Mouse (Mus musculus) 416B (cell line): Measurements from ENCODE around the gene Chrnb1.

ENCODE experiments used
- DNase-seq: peaks from one replicate; pipeline ENCODE4 v3.0.0; 2011; ENCODE audit warnings: low read depth

Chrnb1 gene

DNA sequence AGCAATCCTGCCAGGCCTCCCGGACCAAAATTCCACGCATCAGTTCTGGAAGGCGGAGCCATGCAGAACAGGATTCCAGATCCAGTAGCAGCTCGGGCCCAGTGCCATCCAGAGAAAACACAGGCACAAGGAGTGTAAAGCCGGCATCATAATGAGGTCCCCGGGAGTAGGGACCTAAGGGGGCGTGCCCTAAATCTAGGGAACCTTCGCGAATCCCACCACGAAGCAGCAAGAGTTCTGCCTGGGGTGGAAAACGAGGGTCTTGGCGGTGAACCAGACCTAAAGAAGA, 8.9 kb upstream of the Chrnb1 start:
- DNase-seq, result no peak

- peak; percentile 52 for DNase-seq
These were observed 8.3 kb upstream of the Chrnb1 start for GRCm38 (mm10) chr11:69803786-69804651.

DNA sequence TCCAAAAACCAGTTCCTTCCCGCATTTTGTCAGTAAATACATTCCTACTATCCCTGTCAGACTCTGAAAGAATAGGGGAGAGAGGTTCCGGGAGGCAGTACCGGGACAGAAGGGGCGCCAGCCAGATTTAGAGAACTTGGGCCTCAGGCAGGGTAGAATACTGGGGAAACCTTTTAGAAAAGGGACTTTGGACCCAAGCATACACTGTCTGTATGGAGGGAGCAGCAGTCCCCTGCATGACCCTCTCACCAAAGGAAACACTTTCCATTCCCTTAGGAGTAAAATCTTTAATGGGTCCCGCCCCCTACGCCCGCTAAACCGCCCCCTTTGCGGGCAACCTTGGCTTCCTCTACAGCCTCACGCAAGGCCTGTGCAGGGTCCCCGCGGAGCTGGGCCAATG, 7.6 kb upstream of the Chrnb1 start:
- peak; percentile 24 for DNase-seq

- DNase-seq, result peak; percentile 70
These were observed 6.9 kb upstream of the Chrnb1 start for GRCm38 (mm10) chr11:69802648-69803105.

GRCm38 (mm10) chr11:69801379-69801977, 5.7 kb upstream of the Chrnb1 start, which contains the start of gene Fgf11:
Gene Fgf11, minus strand, starts transcription at chr11:69801857.
- no peak for DNase-seq

DNA sequence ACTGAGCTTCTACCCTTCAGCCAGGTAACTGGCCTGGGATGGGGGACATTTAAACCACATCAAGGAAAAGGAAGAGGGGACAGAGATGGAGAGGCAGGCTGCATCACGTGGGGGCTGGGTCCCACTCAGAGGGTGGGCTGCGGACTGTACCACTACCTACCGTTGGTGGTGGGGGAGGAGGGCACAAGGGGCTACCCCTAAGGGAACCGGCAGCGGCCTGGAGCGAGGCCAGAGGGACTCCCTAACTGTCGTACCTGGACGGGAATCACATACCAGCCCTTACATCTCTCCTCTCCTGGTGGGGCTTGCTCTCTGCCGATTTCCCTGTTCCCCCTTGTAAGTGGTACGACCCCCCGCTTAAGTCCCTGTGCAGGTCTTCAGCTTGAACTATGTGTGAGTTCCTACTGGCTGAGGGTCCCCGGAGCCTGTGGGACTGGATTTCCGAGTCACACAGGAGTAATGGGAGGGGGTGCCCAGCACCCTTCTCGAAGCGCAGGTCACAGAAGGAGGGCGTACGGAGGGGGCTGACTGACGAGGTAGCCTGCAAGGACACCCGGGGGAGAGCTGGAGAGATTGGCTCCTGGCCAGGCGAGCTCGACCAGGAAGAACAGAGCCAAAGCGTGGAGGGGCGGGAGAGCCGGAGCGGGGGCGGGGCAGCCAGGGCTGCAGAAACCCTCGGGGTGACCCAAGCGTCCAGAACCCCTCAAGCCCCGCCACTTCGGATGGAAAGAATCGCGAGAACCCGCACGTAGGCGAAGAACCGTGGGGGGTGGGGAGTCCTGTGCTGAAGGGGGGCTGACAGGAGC, 4.9 kb upstream of the Chrnb1 start:
- no peak for DNase-seq

GRCm38 (mm10) chr11:69800138-69800391, 4.3 kb upstream of the Chrnb1 start:
- DNase-seq, result no peak

DNA sequence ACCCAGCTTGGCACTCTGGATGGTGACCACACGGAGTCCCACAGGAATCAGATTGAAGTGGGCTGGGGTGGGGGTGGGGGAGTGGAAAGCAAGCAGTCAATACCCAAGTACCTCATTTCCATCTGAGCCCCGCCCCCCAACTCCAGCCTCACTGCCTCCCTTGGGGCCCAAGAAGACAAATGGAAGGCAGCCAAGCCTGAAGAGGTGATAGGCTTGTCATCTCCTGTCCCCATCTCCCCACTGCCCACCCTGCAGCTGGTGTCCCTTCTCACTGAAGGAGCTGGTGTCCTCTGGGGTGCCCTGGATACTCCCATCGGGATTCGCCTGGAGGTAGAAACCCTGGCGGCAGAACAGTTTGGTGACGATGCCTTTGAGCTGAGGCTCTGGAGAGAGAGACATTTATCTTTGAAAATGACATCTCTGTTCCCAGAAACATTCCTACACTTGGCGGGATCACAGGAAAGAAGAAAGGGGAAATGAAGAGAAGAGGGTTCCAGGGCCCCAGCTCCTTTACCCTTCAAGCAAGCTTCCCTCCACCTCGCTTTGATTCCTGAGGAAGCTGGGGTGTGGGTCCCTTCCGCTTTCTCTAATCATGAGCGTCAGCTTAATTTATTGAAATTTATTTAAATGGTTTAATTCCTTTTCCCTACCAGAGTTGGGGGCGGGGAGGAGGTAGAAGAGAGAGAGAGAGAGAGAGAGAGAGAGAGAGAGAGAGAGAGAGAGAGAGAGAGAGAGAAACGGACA, 3.8 kb upstream of the Chrnb1 start:
- DNase-seq, result no peak

- DNase-seq, result peak; percentile 49
These were observed 2.2 kb upstream of the Chrnb1 start for GRCm38 (mm10) chr11:69797924-69798323.

- no peak for DNase-seq
These were observed 266 bp upstream of the Chrnb1 start for GRCm38 (mm10) chr11:69795983-69796435.

GRCm38 (mm10) chr11:69793429-69793828, 2.3 kb downstream of the Chrnb1 start:
- no peak for DNase-seq

- DNase-seq, result no peak
These were observed 4.3 kb downstream of the Chrnb1 start for GRCm38 (mm10) chr11:69791420-69791819.

DNA sequence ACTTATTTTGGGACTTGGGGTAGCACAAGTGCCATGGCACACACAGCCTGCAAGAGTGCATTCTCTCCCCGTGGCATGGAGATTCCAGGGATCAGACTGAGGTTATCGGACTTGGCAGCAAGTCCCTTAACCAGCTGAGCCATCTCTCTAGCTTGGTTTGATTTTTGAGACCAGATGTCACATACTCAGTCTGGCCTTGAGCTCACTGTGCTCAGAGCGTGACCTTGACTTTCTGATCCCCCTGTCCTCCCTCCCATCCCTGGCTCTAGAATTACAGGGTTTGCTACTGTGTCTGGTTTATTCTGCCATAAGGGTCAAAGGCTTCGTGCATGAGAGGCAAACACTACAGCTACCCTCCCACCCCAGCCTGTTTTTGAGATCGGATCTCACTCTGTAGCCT, 6.3 kb downstream of the Chrnb1 start:
- no peak for DNase-seq

- no peak for DNase-seq
These were observed 8.4 kb downstream of the Chrnb1 start for GRCm38 (mm10) chr11:69787306-69787705.

GRCm38 (mm10) chr11:69784793-69785272, 10.9 kb downstream of the Chrnb1 start:
- DNase-seq, result peak; percentile 21

DNA sequence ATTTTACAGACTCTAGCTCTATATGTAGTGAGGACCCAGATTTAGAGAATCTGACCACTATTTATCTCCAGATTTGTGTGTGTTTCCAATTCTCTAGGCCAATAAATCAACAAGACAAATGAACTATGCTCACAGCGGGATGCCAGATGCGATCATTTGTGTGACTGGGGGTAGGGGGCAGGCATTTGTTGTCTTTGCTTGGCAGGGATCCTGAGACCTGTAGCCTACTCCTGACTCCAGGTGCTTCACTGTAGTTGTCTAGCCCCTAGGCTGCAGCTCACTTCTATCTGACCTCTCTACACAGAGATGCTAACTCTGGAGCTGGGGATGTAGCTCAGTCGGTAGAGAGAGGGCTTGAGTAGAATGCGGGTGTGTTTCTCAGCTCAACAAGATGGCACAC, 13.9 kb downstream of the Chrnb1 start:
- no peak for DNase-seq

DNA sequence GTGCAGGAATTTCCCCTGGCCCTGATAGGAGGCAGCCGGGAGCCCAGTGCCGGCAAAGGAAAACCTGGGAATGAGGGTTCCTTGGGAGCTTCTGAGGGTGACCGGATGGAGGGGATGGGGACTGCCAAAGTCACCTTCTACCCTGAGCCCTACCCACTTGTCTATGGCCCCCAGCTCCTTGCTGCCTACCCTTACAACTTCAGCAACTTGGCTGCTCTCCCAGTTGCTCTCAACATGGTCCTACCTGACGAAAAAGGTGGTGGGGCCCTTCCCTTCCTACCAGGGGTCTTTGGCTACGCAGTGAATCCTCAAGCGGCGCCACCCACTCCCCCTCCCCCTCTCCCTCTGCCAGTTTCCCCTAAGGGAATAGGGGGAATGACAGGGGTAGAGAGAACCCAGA, 16.8 kb downstream of the Chrnb1 start:
- DNase-seq, result no peak

GRCm38 (mm10) chr11:69778258-69778982, 17.3 kb downstream of the Chrnb1 start:
- no peak for DNase-seq

- DNase-seq, result no peak
These were observed 18.1 kb downstream of the Chrnb1 start for GRCm38 (mm10) chr11:69777504-69778257.

DNA sequence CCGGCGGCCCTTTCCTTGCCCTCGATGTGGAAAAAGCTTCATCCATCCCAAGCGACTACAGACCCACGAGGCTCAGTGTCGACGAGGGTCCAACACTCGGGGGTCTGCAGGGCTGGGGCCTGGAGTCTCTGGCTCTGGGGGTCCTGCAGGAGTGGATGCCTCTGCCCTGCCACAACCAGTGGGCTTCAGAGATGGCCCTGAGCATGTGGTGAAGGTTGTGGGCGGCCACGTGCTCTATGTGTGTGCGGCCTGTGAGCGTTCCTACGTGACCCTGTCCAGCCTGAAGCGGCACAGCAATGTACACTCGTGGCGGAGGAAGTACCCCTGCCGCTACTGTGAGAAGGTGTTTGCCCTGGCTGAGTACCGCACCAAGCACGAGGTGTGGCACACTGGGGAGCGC, 19.3 kb downstream of the Chrnb1 start:
- DNase-seq, result no peak

DNA sequence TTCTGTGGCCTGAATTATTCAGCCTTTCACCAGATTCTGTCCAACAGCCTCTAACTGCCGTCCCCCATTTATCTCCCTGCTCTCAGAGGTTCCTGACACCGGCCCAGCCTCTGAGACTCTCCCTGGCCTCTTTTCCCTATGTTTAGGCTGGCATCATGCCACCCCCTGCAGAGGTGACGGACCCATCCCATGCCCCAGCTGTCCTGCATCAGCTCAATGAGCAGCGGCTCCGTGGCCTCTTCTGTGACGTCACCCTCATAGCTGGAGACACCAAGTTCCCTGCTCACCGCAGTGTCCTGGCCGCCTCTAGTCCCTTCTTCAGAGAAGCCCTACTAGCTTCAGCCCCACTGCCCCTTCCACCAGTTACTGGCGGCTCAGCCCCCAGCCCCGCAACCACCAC, 20.0 kb downstream of the Chrnb1 start:
- DNase-seq, result no peak
